In the genomic region with DNA sequence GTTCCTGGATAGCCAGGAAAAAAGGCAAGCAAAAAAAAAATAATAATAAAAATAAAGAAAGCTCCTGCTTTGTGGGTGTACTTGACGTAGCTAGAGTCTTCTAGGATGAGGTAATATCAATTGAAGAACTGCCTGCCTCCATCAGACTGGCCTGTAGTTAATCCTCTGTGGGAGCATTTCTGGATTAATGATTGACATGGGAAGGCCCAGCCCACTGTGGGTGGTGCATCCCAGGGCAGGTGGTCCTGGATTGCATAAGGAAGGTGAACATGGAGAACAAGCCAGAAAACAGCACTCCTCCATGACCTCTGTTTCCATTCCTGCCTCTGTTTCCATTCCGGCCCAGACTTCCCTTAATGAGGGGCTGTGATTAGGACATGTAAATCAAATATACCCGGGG, we compare ENCODE assay signal across 17 mouse cellular contexts. TPM values are rescaled to one million over a fixed set of nuclear protein-coding genes. Genes with fewer than 3 reads are reported as not detected.
DNase-seq lines count a peak whose midpoint lies in the region; TF ChIP-seq lines count a peak whose summit lies in the region.
"Had no signal": no experiment of that assay in that cellular context is flagged by ENCODE, and none has a peak within 500 bp of the region (broad histone marks: within the 10 kb centered on the region; RNA-seq: fewer than 3 reads in every experiment).

No protein-coding gene starts in this region.

- H3K4me3 ChIP-seq in layer of hippocampus, adult 2 months: no peak overlapping the region
- H3K4me3 ChIP-seq: embryonic facial prominence, embryonic 10.5 days; forebrain, embryonic 13.5 days; heart, embryonic 12.5 days had no signal

- H3K27ac ChIP-seq in layer of hippocampus, adult 2 months: peak overlapping the region; percentile 57; the same call in 1 of the 2 replicates
- H3K27ac ChIP-seq: embryonic facial prominence, embryonic 10.5 days; forebrain, embryonic 13.5 days had no signal

- TF ChIP-seq CTCF in layer of hippocampus, adult 2 months (conservative IDR thresholded peaks at IDR 0.05): no peak

- DNase-seq in kidney, adult 18-20 months: peak; percentile 49
- DNase-seq in kidney, postnatal 14 days: no peak
- no peak for DNase-seq in layer of hippocampus, adult 2 months (ENCODE audit: low spot score in 2 of 2)
- DNase-seq in layer of hippocampus, postnatal 10 days (ENCODE audit: low spot score in 2 of 2): no peak
- peak; percentile 43 to 71 for DNase-seq in kidney, postnatal 25 days
- DNase-seq in yolk sac, embryonic 10.5 days (ENCODE audit: low spot score): peak; percentile 36
- DNase-seq in urinary bladder, adult 18-20 months (ENCODE audit: low spot score in 2 of 2): no peak
- DNase-seq: adrenal gland, adult 8-10 months; adrenal gland, postnatal 36 days; cerebellum, adult 2 months; cerebellum, postnatal 10 days; forebrain, postnatal 0 days; gastrocnemius, postnatal 14 days; heart, postnatal 36 days had no signal

RNA-seq across cellular contexts. Expression of a gene that starts 5.8 kb away (rescaled TPM):
- 10 to 100 TPM; 64.1 to 67.3 TPM for total RNA-seq in layer of hippocampus, adult 2 months (2021)
- total RNA-seq in layer of hippocampus, postnatal 10 days (2021): 10 to 100 TPM; 46.2 to 46.9 TPM

RNA-seq across cellular contexts. Expression of a gene that starts 33.2 kb away (rescaled TPM):
- under 1 TPM in 1 of 2 experiments, not detected in 1; 0.15 TPM for total RNA-seq in layer of hippocampus, adult 2 months (2021)
- under 1 TPM; 0.18 to 0.25 TPM for total RNA-seq in layer of hippocampus, postnatal 10 days (2021)

RNA-seq across cellular contexts. Expression of a gene that starts 37.6 kb away (rescaled TPM):
- total RNA-seq in layer of hippocampus, adult 2 months (2021): 10 to 100 TPM in 1 of 2 experiments, 1 to 10 TPM in 1; 8.4 to 16.4 TPM
- 1 to 10 TPM; 5.0 to 7.5 TPM for total RNA-seq in layer of hippocampus, postnatal 10 days (2021)

RNA-seq across cellular contexts. Expression of a gene that starts 49.8 kb away (rescaled TPM):
- total RNA-seq in layer of hippocampus, adult 2 months (2021): 10 to 100 TPM; 15.5 to 19.7 TPM
- total RNA-seq in layer of hippocampus, postnatal 10 days (2021): 1 to 10 TPM; 8.7 to 8.9 TPM

RNA-seq across cellular contexts. Expression of a gene that starts 49.8 kb away (rescaled TPM):
- 10 to 100 TPM; 25.4 to 28.1 TPM for total RNA-seq in layer of hippocampus, adult 2 months (2021)
- 10 to 100 TPM; 13.2 to 20.1 TPM for total RNA-seq in layer of hippocampus, postnatal 10 days (2021)

Comparison
In these comparisons a context has a peak if more than half of its experiments do, and no peak if none do; other contexts are left out.
1. DNase-seq: peak in kidney, adult 18-20 months (single experiment), kidney, postnatal 25 days (2 of 2) and yolk sac, embryonic 10.5 days (single experiment); none in kidney, postnatal 14 days (single experiment), layer of hippocampus, adult 2 months (0 of 2), layer of hippocampus, postnatal 10 days (0 of 2) and urinary bladder, adult 18-20 months (0 of 2).